Comparison of ENCODE assay signal across 9 mouse cellular contexts in genomic region chr2:156726878-156727277, GRCm38 (mm10). TPM values are rescaled to one million over a fixed set of nuclear protein-coding genes. Genes with fewer than 3 reads are reported as not detected.
DNase-seq lines count a peak whose midpoint lies in the region; ATAC-seq and TF ChIP-seq lines count a peak whose summit lies in the region.
"Had no signal": no experiment of that assay in that cellular context is flagged by ENCODE, and none has a peak within 500 bp of the region (broad histone marks: within the 10 kb centered on the region; RNA-seq: fewer than 3 reads in every experiment).

No protein-coding gene starts in this region.

- no peak for TF ChIP-seq CTCF in ES-Bruce4 (IDR thresholded peaks at IDR 0.05; ENCODE audit: low read depth, low read length)
- TF ChIP-seq CTCF in thymus, adult 2 months (IDR thresholded peaks at IDR 0.05; ENCODE audit: borderline replicate concordance, control insufficient read depth, extremely low read depth, insufficient read depth, low read length, poor library complexity): no peak

- no peaks in the 10 kb centered on the region for H3K9me3 ChIP-seq in heart, embryonic 10.5 days
- no peaks in the 10 kb centered on the region for H3K9me3 ChIP-seq in ES-Bruce4 (replicated peaks; ENCODE audit: control insufficient read depth, insufficient read depth, low read length, poor library complexity, severe bottlenecking)
- H3K9me3 ChIP-seq in embryonic facial prominence, embryonic 14.5 days (ENCODE audit: control insufficient read depth, low read length): no peaks in the 10 kb centered on the region
- no peaks in the 10 kb centered on the region for H3K9me3 ChIP-seq in limb, embryonic 15.5 days

- peak overlapping the region; percentile 35; the same call in 1 of the 2 replicates for H3K4me2 ChIP-seq in embryonic facial prominence, embryonic 14.5 days (ENCODE audit: low read depth, low read length)
- no peak overlapping the region for H3K4me2 ChIP-seq in limb, embryonic 15.5 days

- DNase-seq in heart, embryonic 10.5 days (ENCODE audit: low spot score): no peak
- DNase-seq in heart, adult 8-10 months (ENCODE audit: low spot score): no peak
- DNase-seq in embryonic facial prominence, embryonic 14.5 days (ENCODE audit: low spot score): no peak
- DNase-seq in thymus, adult 2 months: no peak
- no peak for DNase-seq in yolk sac, embryonic 10.5 days (ENCODE audit: low spot score)
- DNase-seq in right cerebral cortex, postnatal 14 days: no peak

- H3K9ac ChIP-seq in ES-Bruce4 (ENCODE audit: low read depth, poor library complexity, severe bottlenecking): 0 out of 2 replicates have a peak overlapping the region, but pooled peaks have one; percentile 17
- peak overlapping the region; percentile 45; the same call in 1 of the 2 replicates for H3K9ac ChIP-seq in embryonic facial prominence, embryonic 14.5 days (ENCODE audit: low read depth, low read length)
- H3K9ac ChIP-seq in limb, embryonic 15.5 days: no peak overlapping the region

- TF ChIP-seq POLR2A in ES-Bruce4 (IDR thresholded peaks at IDR 0.05; ENCODE audit: insufficient read depth, low read length): no peak
- TF ChIP-seq POLR2A in thymus, adult 2 months (IDR thresholded peaks at IDR 0.05; ENCODE audit: control insufficient read depth, extremely low read depth, insufficient read depth, low read length, poor library complexity): no peak

- WGBS in heart, embryonic 10.5 days: 19% methylated on average over 3 of the region's 3 CpGs
- WGBS in embryonic facial prominence, embryonic 14.5 days: 21% methylated on average over 3 of the region's 3 CpGs
- whole genome bisulfite sequencing in limb, embryonic 15.5 days: 38% methylated on average over 3 of the region's 3 CpGs
- WGBS in thymus, adult 2 months: 79% methylated on average over 3 of the region's 3 CpGs

- H3K27me3 ChIP-seq in heart, embryonic 10.5 days (ENCODE audit: insufficient read depth, poor library complexity, severe bottlenecking): no peaks in the 10 kb centered on the region
- H3K27me3 ChIP-seq in ES-Bruce4 (ENCODE audit: control insufficient read depth, insufficient read depth, low read length, poor library complexity, severe bottlenecking): no peaks in the 10 kb centered on the region
- H3K27me3 ChIP-seq in embryonic facial prominence, embryonic 14.5 days (replicated peaks; ENCODE audit: control insufficient read depth, insufficient read depth, low read length): no peaks in the 10 kb centered on the region
- no peaks in the 10 kb centered on the region for H3K27me3 ChIP-seq in limb, embryonic 15.5 days
- no peaks in the 10 kb centered on the region for H3K27me3 ChIP-seq in thymus, adult 2 months (ENCODE audit: control insufficient read depth, insufficient read depth, low read length)
- H3K27me3 ChIP-seq: CH12.LX had no signal

- H3K36me3 ChIP-seq in heart, embryonic 10.5 days: no peaks in the 10 kb centered on the region
- no peaks in the 10 kb centered on the region for H3K36me3 ChIP-seq in ES-Bruce4 (ENCODE audit: control insufficient read depth, insufficient read depth, low read length, poor library complexity, severe bottlenecking)
- H3K36me3 ChIP-seq in embryonic facial prominence, embryonic 14.5 days (ENCODE audit: control insufficient read depth, insufficient read depth, low read length): peaks cover 10% of the 10 kb centered on the region; the same call in 1 of the 2 replicates
- H3K36me3 ChIP-seq in limb, embryonic 15.5 days: no peaks in the 10 kb centered on the region
- H3K36me3 ChIP-seq in thymus, adult 2 months (ENCODE audit: control insufficient read depth, insufficient read depth, low read length): no peaks in the 10 kb centered on the region

- peak overlapping the region; percentile 29 for H3K4me3 ChIP-seq in heart, embryonic 10.5 days
- H3K4me3 ChIP-seq in ES-Bruce4 (ENCODE audit: low read depth, low read length): no peak overlapping the region; the same call in 1 of the 2 replicates
- no peak overlapping the region for H3K4me3 ChIP-seq in embryonic facial prominence, embryonic 14.5 days (ENCODE audit: low read depth, low read length)
- no peak overlapping the region for H3K4me3 ChIP-seq in limb, embryonic 15.5 days
- no peak overlapping the region for H3K4me3 ChIP-seq in thymus, adult 2 months (ENCODE audit: control insufficient read depth, insufficient read depth, low read length)

- H3K4me1 ChIP-seq in heart, embryonic 10.5 days: peaks cover 71% of the 10 kb centered on the region
- H3K4me1 ChIP-seq in ES-Bruce4 (ENCODE audit: control insufficient read depth, insufficient read depth, low read length): peaks cover 9% of the 10 kb centered on the region
- peaks cover 61% of the 10 kb centered on the region for H3K4me1 ChIP-seq in embryonic facial prominence, embryonic 14.5 days (ENCODE audit: control insufficient read depth, insufficient read depth, low read length)
- peaks cover 76% of the 10 kb centered on the region for H3K4me1 ChIP-seq in limb, embryonic 15.5 days
- H3K4me1 ChIP-seq in thymus, adult 2 months (replicated peaks; ENCODE audit: control insufficient read depth, insufficient read depth, low read length): peaks cover 21% of the 10 kb centered on the region

- no peak for TF ChIP-seq EP300 in ES-Bruce4 (IDR thresholded peaks at IDR 0.05; ENCODE audit: insufficient read depth, low read depth, low read length)

- peak overlapping the region; percentile 53; the same call in 1 of the 2 replicates for H3K27ac ChIP-seq in heart, embryonic 10.5 days
- peak overlapping the region; percentile 83 for H3K27ac ChIP-seq in ES-Bruce4 (ENCODE audit: insufficient read depth, low read length)
- peak overlapping the region; percentile 78 for H3K27ac ChIP-seq in embryonic facial prominence, embryonic 14.5 days (replicated peaks; ENCODE audit: low read depth, low read length)
- peak overlapping the region; percentile 83 for H3K27ac ChIP-seq in limb, embryonic 15.5 days
- no peak overlapping the region for H3K27ac ChIP-seq in thymus, adult 2 months (ENCODE audit: control insufficient read depth, insufficient read depth, low read length)

- ATAC-seq in embryonic facial prominence, embryonic 14.5 days (ENCODE audit: low read depth): no peak
- ATAC-seq in limb, embryonic 15.5 days (ENCODE audit: insufficient number of reproducible peaks, low FRiP score, low TSS enrichment, low read depth): 0 out of 2 replicates have a peak, but pooled peaks have one; percentile 1

RNA-seq across cellular contexts. Expression of gene Myl9, which starts 48.3 kb away (rescaled TPM):
- polyA plus RNA-seq in heart, embryonic 10.5 days (2016; fragmentation: Nextera tagmentation; extraction: Ambion mirVana): 1,471 and 1,998 TPM in 2 replicates
- 10 to 100 TPM; 40.0 to 70.3 (median 65.6) TPM for total RNA-seq in heart, adult 8-10 months (2022)
- 9.4 and 20.2 TPM in 2 replicates for polyA plus RNA-seq in ES-Bruce4 (2011; ENCODE audit: insufficient read depth, insufficient read length, low read depth, missing spikeins)
- polyA plus RNA-seq in embryonic facial prominence, embryonic 14.5 days (2014; fragmentation: Nextera tagmentation; extraction: Ambion mirVana): 285 and 310 TPM in 2 replicates
- polyA plus RNA-seq in limb, embryonic 15.5 days (2015; fragmentation: Nextera tagmentation; extraction: Ambion mirVana): 219 and 273 TPM in 2 replicates
- polyA plus RNA-seq in thymus, adult 2 months (2012; rRNA removed): 32.3 and 32.4 TPM in 2 replicates
- total RNA-seq: CH12.LX had no signal
